In genomic region chr3:68572249-68573225, GRCm38 (mm10) we compare ENCODE assay signal across 8 mouse cellular contexts.
DNase-seq lines count a peak whose midpoint lies in the region; ATAC-seq and TF ChIP-seq lines count a peak whose summit lies in the region.

No protein-coding gene starts in this region.

- no peaks in the 10 kb centered on the region for H3K36me3 ChIP-seq in heart, adult 2 months (ENCODE audit: control insufficient read depth, insufficient read depth, low read length)
- H3K36me3 ChIP-seq in liver, embryonic 13.5 days, result no peaks in the 10 kb centered on the region

- TF ChIP-seq EP300 in heart, adult 2 months (IDR thresholded peaks at IDR 0.05; ENCODE audit: insufficient read depth, low read depth, low read length), result no peak

- no peak for ATAC-seq in liver, embryonic 13.5 days (ENCODE audit: low read depth)
- ATAC-seq in megakaryocyte-erythroid progenitor cell, adult 5-6 weeks (replicated peaks; ENCODE audit: low FRiP score, low TSS enrichment, poor library complexity, severe bottlenecking), result no peak

- H3K79me2 ChIP-seq in heart, adult 2 months (replicated peaks; ENCODE audit: control insufficient read depth, insufficient read depth, low read length), result no peaks in the 10 kb centered on the region

- TF ChIP-seq CTCF in heart, adult 2 months (IDR thresholded peaks at IDR 0.05), result no peak

- peaks cover 12% of the 10 kb centered on the region for H3K4me1 ChIP-seq in heart, adult 2 months (ENCODE audit: control insufficient read depth, insufficient read depth, low read length)
- H3K4me1 ChIP-seq in liver, embryonic 13.5 days (replicated peaks), result 0 out of 2 replicates have a peak, but pooled peaks cover 2% of the 10 kb centered on the region

- DNase-seq in heart, adult 2 months, result peak in 1 of 2 experiments; percentile 63
- no peak for DNase-seq in heart, adult 8-10 months (ENCODE audit: low spot score)
- DNase-seq in cerebellum, postnatal 4 days (ENCODE audit: low spot score in 2 of 2), result peak; percentile 52 to 78
- DNase-seq in frontal cortex, postnatal 36 days (ENCODE audit: low spot score in 2 of 2), result peak; percentile 88 to 89
- peak; percentile 89 for DNase-seq in layer of hippocampus, adult 11-12 months (ENCODE audit: low spot score)
- DNase-seq in liver, embryonic 13.5 days, result no peak
- DNase-seq in retina, embryonic 14.5 days (ENCODE audit: low spot score), result peak; percentile 86

- peak overlapping the region; percentile 36 for H3K27ac ChIP-seq in heart, adult 2 months
- no peak overlapping the region for H3K27ac ChIP-seq in liver, embryonic 13.5 days

- H3K4me2 ChIP-seq in liver, embryonic 13.5 days, result peak overlapping the region; percentile 41

- H3K9ac ChIP-seq in heart, adult 2 months (ENCODE audit: low read depth, low read length), result peak overlapping the region; percentile 51
- H3K9ac ChIP-seq in liver, embryonic 13.5 days, result no peak overlapping the region

- H3K9me3 ChIP-seq in liver, embryonic 13.5 days (replicated peaks), result no peaks in the 10 kb centered on the region

- WGBS in heart, adult 2 months, result 47% methylated on average over 28 of the region's 28 CpGs
- WGBS in liver, embryonic 13.5 days (ENCODE audit: insufficient replicate concordance), result 24% methylated on average over 28 of the region's 28 CpGs

- peak overlapping the region; percentile 23 for H3K4me3 ChIP-seq in heart, adult 2 months
- H3K4me3 ChIP-seq in liver, embryonic 13.5 days (replicated peaks), result 0 out of 2 replicates have a peak overlapping the region, but pooled peaks have one; percentile 9

- no peaks in the 10 kb centered on the region for H3K27me3 ChIP-seq in heart, adult 2 months (ENCODE audit: control insufficient read depth, insufficient read depth, low read length)
- H3K27me3 ChIP-seq in liver, embryonic 13.5 days, result no peaks in the 10 kb centered on the region

- intact Hi-C loops in heart, adult 2 months (cut with DNase I), result no loop called here

- TF ChIP-seq POLR2A in heart, adult 2 months (IDR thresholded peaks at IDR 0.05; ENCODE audit: insufficient read depth, low read depth, low read length), result no peak

Comparison
In these comparisons a context has a peak if more than half of its experiments do, and no peak if none do; other contexts are left out.
1. DNase-seq: peak in cerebellum, postnatal 4 days (2 of 2), frontal cortex, postnatal 36 days (2 of 2), layer of hippocampus, adult 11-12 months (single experiment) and retina, embryonic 14.5 days (single experiment); none in heart, adult 8-10 months (single experiment) and liver, embryonic 13.5 days (single experiment).